In genomic region chr4:149951201-149951600, GRCm38 (mm10) we compare ENCODE assay signal across 19 mouse cellular contexts. TPM values are rescaled to one million over a fixed set of nuclear protein-coding genes. Genes with fewer than 3 reads are reported as not detected.
DNase-seq lines count a peak whose midpoint lies in the region; ATAC-seq and TF ChIP-seq lines count a peak whose summit lies in the region.
"Had no signal": no experiment of that assay in that cellular context is flagged by ENCODE, and none has a peak within 500 bp of the region (broad histone marks: within the 10 kb centered on the region; RNA-seq: fewer than 3 reads in every experiment).

No protein-coding gene starts in this region.

- WGBS in liver, postnatal 0 days (ENCODE audit: insufficient replicate concordance): 70% methylated on average over 13 of the region's 13 CpGs

- peaks cover 51% of the 10 kb centered on the region for H3K27me3 ChIP-seq in liver, postnatal 0 days (ENCODE audit: insufficient read depth, low read length)
- H3K27me3 ChIP-seq: Patski had no signal

- DNase-seq in heart, adult 11 months: peak; percentile 96
- DNase-seq in heart, postnatal 14 days: no peak
- DNase-seq in adrenal gland, adult 8-10 months: peak; percentile 58
- peak; percentile 67 for DNase-seq in lung, postnatal 36 days
- no peak for DNase-seq in right cerebral cortex, postnatal 4 days
- no peak for DNase-seq in liver, postnatal 0 days
- DNase-seq: cerebellum, adult 2 months; heart, postnatal 36 days; kidney, adult 11 months; kidney, postnatal 10 days; thymus, postnatal 4 days had no signal

- H3K4me2 ChIP-seq in liver, postnatal 0 days (ENCODE audit: low read depth, low read length): no peak overlapping the region
- H3K4me2 ChIP-seq: forebrain, embryonic 15.5 days; heart, embryonic 11.5 days; limb, embryonic 15.5 days had no signal

- H3K4me3 ChIP-seq in liver, postnatal 0 days (ENCODE audit: low read depth, low read length): no peak overlapping the region
- H3K4me3 ChIP-seq: erythroblast, embryonic 14.5 days; forebrain, embryonic 15.5 days; limb, embryonic 15.5 days had no signal

- no peak for TF ChIP-seq CTCF in liver, postnatal 0 days (IDR thresholded peaks at IDR 0.05; ENCODE audit: low read depth)

- H3K9me3 ChIP-seq in liver, postnatal 0 days (ENCODE audit: low read length): no peaks in the 10 kb centered on the region
- H3K9me3 ChIP-seq: forebrain, embryonic 15.5 days; limb, embryonic 15.5 days had no signal

- no peaks in the 10 kb centered on the region for H3K36me3 ChIP-seq in liver, postnatal 0 days (replicated peaks; ENCODE audit: insufficient read depth, low read length)
- H3K36me3 ChIP-seq: forebrain, embryonic 15.5 days; limb, embryonic 15.5 days had no signal

- peaks cover 7% of the 10 kb centered on the region for H3K4me1 ChIP-seq in liver, postnatal 0 days (ENCODE audit: insufficient read depth)

- no peak overlapping the region for H3K9ac ChIP-seq in liver, postnatal 0 days (replicated peaks)
- H3K9ac ChIP-seq: forebrain, embryonic 15.5 days; limb, embryonic 15.5 days had no signal

- TF ChIP-seq EP300 in liver, postnatal 0 days (IDR thresholded peaks at IDR 0.05; ENCODE audit: low read depth): no peak

- intact Hi-C loops in heart, postnatal 14 days (cut with DNase I): loop anchor here (5.0 kb wide), 1 partner anchor 34 kb away; no protein-coding TSS in a partner anchor

- H3K27ac ChIP-seq in liver, postnatal 0 days (ENCODE audit: low read depth): no peak overlapping the region
- H3K27ac ChIP-seq: forebrain, embryonic 15.5 days; hindbrain, postnatal 0 days; limb, embryonic 15.5 days had no signal

- peak; percentile 45 for ATAC-seq in granulocyte monocyte progenitor cell, adult 5-6 weeks (replicated peaks; ENCODE audit: poor library complexity, severe bottlenecking)
- no peak for ATAC-seq in liver, postnatal 0 days
- ATAC-seq: activated CD4-positive, CD25-positive, alpha-beta regulatory T cell, adult 4 months; forebrain, embryonic 15.5 days; hindbrain, postnatal 0 days; Patski had no signal

RNA-seq across cellular contexts. Expression of gene Spsb1, which starts 3.6 kb away (rescaled TPM):
- total RNA-seq in heart, postnatal 14 days (2021): 10 to 100 TPM; 44.8 to 49.3 TPM
- total RNA-seq in adrenal gland, adult 8-10 months (2022): 10 to 100 TPM; 17.0 to 29.8 (median 23.9) TPM
- total RNA-seq in granulocyte monocyte progenitor cell, adult 5-6 weeks (2014; fragmentation: Nextera tagmentation): not detected in 2 replicates
- not detected in 2 replicates for total RNA-seq in granulocyte monocyte progenitor cell, adult 5-6 weeks (2017)
- 1.3 and 1.7 TPM in 2 replicates for polyA plus RNA-seq in liver, postnatal 0 days (2015; fragmentation: Nextera tagmentation; extraction: Ambion mirVana)
- polyA plus RNA-seq: erythroblast, embryonic 14.5 days had no signal

RNA-seq across cellular contexts. Expression of gene H6pd, which starts 57.6 kb away (rescaled TPM):
- total RNA-seq in heart, postnatal 14 days (2021): 10 to 100 TPM; 41.0 to 45.9 TPM
- total RNA-seq in adrenal gland, adult 8-10 months (2022): 100 to 1,000 TPM; 122 to 173 (median 155) TPM
- total RNA-seq in granulocyte monocyte progenitor cell, adult 5-6 weeks (2014; fragmentation: Nextera tagmentation): 15.3 and 18.1 TPM in 2 replicates
- 27.5 and 28.8 TPM in 2 replicates for total RNA-seq in granulocyte monocyte progenitor cell, adult 5-6 weeks (2017)
- 33.0 and 36.5 TPM in 2 replicates for polyA plus RNA-seq in liver, postnatal 0 days (2015; fragmentation: Nextera tagmentation; extraction: Ambion mirVana)

Comparison
In these comparisons a context has a peak if more than half of its experiments do, and no peak if none do; other contexts are left out.
1. DNase-seq: peak in heart, adult 11 months (single experiment), adrenal gland, adult 8-10 months (single experiment) and lung, postnatal 36 days (single experiment); none in heart, postnatal 14 days (0 of 2), right cerebral cortex, postnatal 4 days (single experiment) and liver, postnatal 0 days (single experiment).
2. RNA of gene Spsb1, which starts 3.6 kb away (total RNA-seq): 44.8 to 49.3 TPM in heart, postnatal 14 days and 17.0 to 29.8 TPM in adrenal gland, adult 8-10 months; not detected in granulocyte monocyte progenitor cell, adult 5-6 weeks; every median in the first group is over 10 times any median in the second.